Mouse (Mus musculus): ENCODE measurements at regions not wholly inside any gene's neighbourhood (a gene's known extent, or its start where the extent isn't known, plus 50 kb on each side); places are given as distances from the start of the nearest gene placed in this dataset.

GRCm38 (mm10) chr10:67339371-67339929 lies 54.3 kb upstream of the Nrbf2 start:
- no peak for DNase-seq

GRCm38 (mm10) chr10:67344722-67345121 lies 59.6 kb upstream of the Nrbf2 start:
- DNase-seq: no peak

- DNase-seq: no peak
Observed at GRCm38 (mm10) chr10:67350956-67351355, 65.9 kb upstream of the Nrbf2 start.

- no peak for DNase-seq
Observed at GRCm38 (mm10) chr10:67360793-67361192, 75.7 kb upstream of the Nrbf2 start.

GRCm38 (mm10) chr10:67361281-67361680 lies 76.2 kb upstream of the Nrbf2 start:
- DNase-seq: no peak

- no peak for DNase-seq
Observed at GRCm38 (mm10) chr10:67364595-67364994, 79.5 kb upstream of the Nrbf2 start.

GRCm38 (mm10) chr10:67365158-67365557 lies 80.1 kb upstream of the Nrbf2 start:
- no peak for DNase-seq

- DNase-seq: no peak
Observed at GRCm38 (mm10) chr10:67372569-67373161, 87.6 kb upstream of the Nrbf2 start.

GRCm38 (mm10) chr10:67376638-67377037 lies 91.5 kb upstream of the Nrbf2 start:
- DNase-seq: no peak

GRCm38 (mm10) chr10:67377643-67378223 lies 92.6 kb upstream of the Nrbf2 start:
- no peak for DNase-seq

- no peak for DNase-seq
Observed at GRCm38 (mm10) chr10:67380174-67380573, 95.1 kb upstream of the Nrbf2 start.

- no peak for DNase-seq
Observed at GRCm38 (mm10) chr10:67383352-67383751, 98.2 kb upstream of the Nrbf2 start.

- no peak for DNase-seq
Observed at GRCm38 (mm10) chr10:67383802-67384567, 98.9 kb upstream of the Nrbf2 start.

GRCm38 (mm10) chr10:67384568-67384958 lies 99.5 kb upstream of the Nrbf2 start:
- DNase-seq: no peak

GRCm38 (mm10) chr10:67385966-67386365 lies 100.9 kb upstream of the Nrbf2 start:
- DNase-seq: no peak

- no peak for DNase-seq
Observed at GRCm38 (mm10) chr10:67388755-67389154, 103.7 kb upstream of the Nrbf2 start.

- DNase-seq: peak in 1 of 2 experiments; percentile 10
Observed at GRCm38 (mm10) chr10:67400434-67400833, 115.3 kb upstream of the Nrbf2 start.

GRCm38 (mm10) chr10:67401409-67401808 lies 116.3 kb upstream of the Nrbf2 start:
- no peak for DNase-seq

- no peak for DNase-seq
Observed at GRCm38 (mm10) chr10:67417529-67417928, 117.7 kb upstream of the Egr2 start.

GRCm38 (mm10) chr10:67420761-67421160 lies 114.5 kb upstream of the Egr2 start:
- DNase-seq: no peak

- no peak for DNase-seq
Observed at GRCm38 (mm10) chr10:67425407-67425806, 109.9 kb upstream of the Egr2 start.

GRCm38 (mm10) chr10:67427220-67427619 lies 108.1 kb upstream of the Egr2 start:
- no peak for DNase-seq

GRCm38 (mm10) chr10:67430805-67431204 lies 104.5 kb upstream of the Egr2 start:
- no peak for DNase-seq
